Mouse (Mus musculus) hindbrain, embryonic 12.5 days (tissue): ENCODE results near the gene Ttll8. TPM values are rescaled to one million over a fixed set of nuclear protein-coding genes. Genes with fewer than 3 reads are reported as not detected.

Source experiments
- ATAC-seq: fragments of 200-750 bp; cut with Nextera tagmentation; 2 replicates; pipeline ENCODE4 v1.8.0; 2017; ENCODE audit warnings: moderate TSS enrichment; ENCODE audit not compliant: low FRiP score
- H3K27ac ChIP-seq: fragments of 300-500 bp; sonication (generic); 2 replicates; pipeline ENCODE4 v1.5.1; 2016; ENCODE audit warnings: mild to moderate bottlenecking
- H3K27me3 ChIP-seq: fragments of 300-500 bp; sonication (generic); 2 replicates; pipeline ENCODE4 v1.6.1; 2016; ENCODE audit warnings: mild to moderate bottlenecking
- H3K36me3 ChIP-seq: fragments of 300-500 bp; sonication (generic); 2 replicates; pipeline ENCODE4 v1.6.1; 2016; ENCODE audit warnings: mild to moderate bottlenecking
- H3K4me1 ChIP-seq: fragments of 300-500 bp; sonication (generic); 2 replicates; pipeline ENCODE4 v1.6.1; 2016
- H3K4me2 ChIP-seq: fragments of 300-500 bp; sonication (generic); replicated peaks from 2 replicates; pipeline ENCODE4 v1.6.1; 2016; ENCODE audit warnings: mild to moderate bottlenecking
- H3K4me3 ChIP-seq: fragments of 300-500 bp; sonication (generic); 2 replicates; pipeline ENCODE4 v1.5.1; 2016; ENCODE audit warnings: mild to moderate bottlenecking
- H3K9ac ChIP-seq: fragments of 300-500 bp; sonication (generic); 2 replicates; pipeline ENCODE4 v1.6.1; 2016; ENCODE audit warnings: mild to moderate bottlenecking, moderate library complexity
- H3K9me3 ChIP-seq: fragments of 300-500 bp; sonication (generic); replicated peaks from 2 replicates; pipeline ENCODE4 v1.6.1; 2016; ENCODE audit warnings: mild to moderate bottlenecking
- WGBS: fragments of 180-500 bp; shearing (Covaris S2); methylation state at CpG from one replicate; pipeline ENCODE4 v1.1.7; 2016; 5-methylcytosine and 5-hydroxymethylcytosine counted together
- polyA plus RNA-seq: library from polyadenylated mRNA; unstranded; fragments of >200 nt; fragmentation: Nextera tagmentation; extraction: Ambion mirVana; gene quantifications from 2 replicates; pipeline ENCODE4 v1.2.1, GENCODE M21; 2016

Gene Ttll8
- polyA plus RNA-seq, 1 experiment from 2014 or later: not detected

GRCm38 (mm10) chr15:88919328-88919727 lies 34.9 kb downstream of the Ttll8 start:
- H3K9ac ChIP-seq: no peak overlapping the region
- 87% methylated on average over 12 of the region's 12 CpGs for WGBS
- no peak overlapping the region for H3K27ac ChIP-seq
- no peaks in the 10 kb centered on the region for H3K4me1 ChIP-seq
- H3K4me2 ChIP-seq: no peak overlapping the region
- no peak overlapping the region for H3K4me3 ChIP-seq
- ATAC-seq: no peak
- no peaks in the 10 kb centered on the region for H3K36me3 ChIP-seq
- no peaks in the 10 kb centered on the region for H3K27me3 ChIP-seq
- no peaks in the 10 kb centered on the region for H3K9me3 ChIP-seq

- no peak overlapping the region for H3K9ac ChIP-seq
- no peak overlapping the region for H3K4me3 ChIP-seq
- no peaks in the 10 kb centered on the region for H3K27me3 ChIP-seq
- no peaks in the 10 kb centered on the region for H3K9me3 ChIP-seq
- H3K4me2 ChIP-seq: no peak overlapping the region
- WGBS: 93% methylated on average over 8 of the region's 8 CpGs
- no peaks in the 10 kb centered on the region for H3K36me3 ChIP-seq
- no peak for ATAC-seq
- H3K27ac ChIP-seq: no peak overlapping the region
- no peaks in the 10 kb centered on the region for H3K4me1 ChIP-seq
Measured at GRCm38 (mm10) chr15:88917126-88917525, 37.1 kb downstream of the Ttll8 start.

GRCm38 (mm10) chr15:88916366-88916765 lies 37.9 kb downstream of the Ttll8 start:
- no peak for ATAC-seq
- Histone ChIP-seq H3K9ac (no peak overlapping the region), H3K9me3 (no peaks in the 10 kb centered on the region), H3K27me3 (no peaks in the 10 kb centered on the region), H3K4me3 (no peak overlapping the region), H3K4me1 (no peaks in the 10 kb centered on the region), H3K27ac (no peak overlapping the region), H3K4me2 (no peak overlapping the region), H3K36me3 (no peaks in the 10 kb centered on the region)
- 33% methylated on average over 3 of the region's 3 CpGs for WGBS

- H3K4me1 ChIP-seq: no peaks in the 10 kb centered on the region
Measured at GRCm38 (mm10) chr15:88915046-88915445, 39.2 kb downstream of the Ttll8 start.

GRCm38 (mm10) chr15:88906347-88906746 lies 47.9 kb downstream of the Ttll8 start:
- 79% methylated on average over 4 of the region's 4 CpGs for WGBS

More at GRCm38 (mm10) chr15:88915046-88915445, 39.2 kb downstream of the Ttll8 start:
- no peaks in the 10 kb centered on the region for H3K9me3 ChIP-seq
- H3K4me2 ChIP-seq: no peak overlapping the region
- 97% methylated on average over 7 of the region's 7 CpGs for WGBS
- no peaks in the 10 kb centered on the region for H3K36me3 ChIP-seq
- H3K27me3 ChIP-seq: no peaks in the 10 kb centered on the region
- H3K4me3 ChIP-seq: no peak overlapping the region
- no peak overlapping the region for H3K9ac ChIP-seq
- ATAC-seq: no peak
- no peak overlapping the region for H3K27ac ChIP-seq

GRCm38 (mm10) chr15:88904056-88904811 lies 50.0 kb downstream of the Ttll8 start:
- ATAC-seq: no peak
- Histone ChIP-seq H3K4me1 (no peaks in the 10 kb centered on the region), H3K4me2 (no peak overlapping the region), H3K4me3 (no peak overlapping the region), H3K9me3 (no peaks in the 10 kb centered on the region), H3K9ac (no peak overlapping the region), H3K27me3 (no peaks in the 10 kb centered on the region), H3K27ac (no peak overlapping the region), H3K36me3 (no peaks in the 10 kb centered on the region)
- WGBS: 83% methylated on average over 14 of the region's 14 CpGs

More at GRCm38 (mm10) chr15:88906347-88906746, 47.9 kb downstream of the Ttll8 start:
- no peak overlapping the region for H3K4me2 ChIP-seq
- ATAC-seq: no peak
- no peaks in the 10 kb centered on the region for H3K4me1 ChIP-seq
- no peak overlapping the region for H3K27ac ChIP-seq
- H3K9me3 ChIP-seq: no peaks in the 10 kb centered on the region
- H3K9ac ChIP-seq: no peak overlapping the region
- H3K27me3 ChIP-seq: no peaks in the 10 kb centered on the region
- H3K4me3 ChIP-seq: no peak overlapping the region
- H3K36me3 ChIP-seq: no peaks in the 10 kb centered on the region

- Histone ChIP-seq H3K4me1 (no peaks in the 10 kb centered on the region), H3K27me3 (no peaks in the 10 kb centered on the region), H3K4me3 (no peak overlapping the region), H3K27ac (no peak overlapping the region), H3K4me2 (no peak overlapping the region), H3K36me3 (no peaks in the 10 kb centered on the region), H3K9ac (no peak overlapping the region), H3K9me3 (no peaks in the 10 kb centered on the region)
- WGBS: 83% methylated on average over 1 of the region's 1 CpGs
- ATAC-seq: no peak
Measured at GRCm38 (mm10) chr15:88903086-88903485, 51.1 kb downstream of the Ttll8 start.

GRCm38 (mm10) chr15:88902200-88902875 lies 51.9 kb downstream of the Ttll8 start:
- Histone ChIP-seq H3K4me1 (no peaks in the 10 kb centered on the region), H3K9ac (no peak overlapping the region), H3K4me3 (no peak overlapping the region), H3K4me2 (no peak overlapping the region), H3K27ac (no peak overlapping the region), H3K27me3 (no peaks in the 10 kb centered on the region), H3K9me3 (no peaks in the 10 kb centered on the region), H3K36me3 (no peaks in the 10 kb centered on the region)
- 91% methylated on average over 15 of the region's 15 CpGs for WGBS
- ATAC-seq: no peak

GRCm38 (mm10) chr15:88896341-88896980 lies 57.8 kb downstream of the Ttll8 start:
- H3K9me3 ChIP-seq: no peaks in the 10 kb centered on the region
- no peak overlapping the region for H3K4me2 ChIP-seq
- WGBS: 85% methylated on average over 10 of the region's 10 CpGs
- H3K4me1 ChIP-seq: no peaks in the 10 kb centered on the region
- H3K9ac ChIP-seq: no peak overlapping the region
- no peaks in the 10 kb centered on the region for H3K36me3 ChIP-seq
- H3K4me3 ChIP-seq: no peak overlapping the region
- no peak overlapping the region for H3K27ac ChIP-seq
- ATAC-seq: no peak
- H3K27me3 ChIP-seq: peaks cover 8% of the 10 kb centered on the region

GRCm38 (mm10) chr15:88895891-88896290 lies 58.3 kb downstream of the Ttll8 start:
- Histone ChIP-seq H3K4me3 (no peak overlapping the region), H3K4me1 (0 out of 2 replicates have a peak, but pooled peaks cover 3% of the 10 kb centered on the region), H3K4me2 (no peak overlapping the region), H3K9ac (no peak overlapping the region), H3K9me3 (no peaks in the 10 kb centered on the region), H3K27me3 (peaks cover 8% of the 10 kb centered on the region), H3K36me3 (no peaks in the 10 kb centered on the region), H3K27ac (no peak overlapping the region)
- no peak for ATAC-seq
- 84% methylated on average over 6 of the region's 6 CpGs for WGBS

- H3K4me1 ChIP-seq: peaks cover 11% of the 10 kb centered on the region
- ATAC-seq: no peak
- no peak overlapping the region for H3K9ac ChIP-seq
- no peak overlapping the region for H3K27ac ChIP-seq
- H3K36me3 ChIP-seq: no peaks in the 10 kb centered on the region
- H3K4me3 ChIP-seq: no peak overlapping the region
- no peaks in the 10 kb centered on the region for H3K9me3 ChIP-seq
- H3K27me3 ChIP-seq: peaks cover 9% of the 10 kb centered on the region
- 63% methylated on average over 7 of the region's 7 CpGs for WGBS
- H3K4me2 ChIP-seq: no peak overlapping the region
Measured at GRCm38 (mm10) chr15:88895119-88895518, 59.1 kb downstream of the Ttll8 start.

- 82% methylated on average over 5 of the region's 5 CpGs for WGBS
- no peak overlapping the region for H3K4me3 ChIP-seq
Measured at GRCm38 (mm10) chr15:88892876-88893275, 61.3 kb downstream of the Ttll8 start.

More at GRCm38 (mm10) chr15:88892876-88893275, 61.3 kb downstream of the Ttll8 start:
- no peak for ATAC-seq
- Histone ChIP-seq H3K27me3 (peaks cover 25% of the 10 kb centered on the region), H3K36me3 (no peaks in the 10 kb centered on the region), H3K9me3 (no peaks in the 10 kb centered on the region), H3K4me2 (no peak overlapping the region), H3K27ac (no peak overlapping the region), H3K4me1 (peaks cover 14% of the 10 kb centered on the region), H3K9ac (no peak overlapping the region)
